In the genomic region with DNA sequence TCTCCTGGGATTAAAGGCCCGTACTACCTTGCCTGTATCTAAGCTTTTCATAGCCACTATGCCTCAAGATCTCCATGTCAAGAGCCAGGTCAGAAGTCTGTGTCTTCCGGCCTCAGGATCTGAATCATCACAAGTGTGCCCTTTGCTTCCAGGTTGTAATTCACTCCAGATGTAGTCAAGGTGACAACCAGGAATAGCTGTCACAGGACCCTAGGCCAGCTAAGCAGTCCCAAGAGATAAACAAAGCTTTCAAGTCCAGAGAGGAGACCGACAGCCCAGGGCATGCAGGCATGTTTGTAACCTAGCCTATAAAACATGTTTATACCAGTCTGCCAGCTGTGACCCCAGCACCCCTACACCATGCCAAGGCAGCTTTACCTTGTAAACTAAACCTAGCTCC, we compare ENCODE assay signal across 23 mouse cellular contexts.
"Had no signal": no experiment of that assay in that cellular context is flagged by ENCODE, and none has a peak within 500 bp of the region (broad histone marks: within the 10 kb centered on the region; RNA-seq: fewer than 3 reads in every experiment).

No protein-coding gene starts in this region.

- H3K27ac ChIP-seq: kidney, embryonic 15.5 days; limb, embryonic 12.5 days; limb, embryonic 15.5 days; liver, embryonic 14.5 days; macrophage; midbrain, embryonic 10.5 days; midbrain, embryonic 13.5 days; neural tube, embryonic 13.5 days had no signal

- H3K9me3 ChIP-seq: kidney, embryonic 15.5 days; limb, embryonic 12.5 days; limb, embryonic 15.5 days; midbrain, embryonic 10.5 days; midbrain, embryonic 13.5 days; neural tube, embryonic 13.5 days had no signal

- H3K4me3 ChIP-seq: kidney, embryonic 15.5 days; limb, embryonic 12.5 days; limb, embryonic 15.5 days; megakaryocyte, embryonic 14.5 days; midbrain, embryonic 10.5 days; midbrain, embryonic 13.5 days; myocyte; neural tube, embryonic 13.5 days had no signal

- H3K9ac ChIP-seq: kidney, embryonic 15.5 days; limb, embryonic 12.5 days; limb, embryonic 15.5 days; liver, embryonic 14.5 days; liver, postnatal 0 days; lung, embryonic 14.5 days; midbrain, embryonic 13.5 days; neural tube, embryonic 13.5 days had no signal

- H3K27me3 ChIP-seq: limb, embryonic 12.5 days; limb, embryonic 15.5 days; midbrain, embryonic 13.5 days; neural tube, embryonic 13.5 days had no signal

- DNase-seq: kidney, adult 2 months; kidney, postnatal 10 days; kidney, postnatal 36 days; layer of hippocampus, postnatal 36 days; left cerebral cortex, postnatal 4 days; liver, postnatal 0 days; lung, embryonic 14.5 days; retina, postnatal 1 day; right cerebral cortex, postnatal 25 days; thymus, postnatal 25 days had no signal

- H3K4me2 ChIP-seq: kidney, embryonic 15.5 days; limb, embryonic 12.5 days; limb, embryonic 15.5 days; liver, embryonic 11.5 days; lung, embryonic 14.5 days; midbrain, embryonic 13.5 days; neural tube, embryonic 13.5 days had no signal

- ATAC-seq: liver, postnatal 0 days; lung, postnatal 0 days; midbrain, embryonic 13.5 days; midbrain, embryonic 16.5 days had no signal
